Mouse (Mus musculus): Measurements from ENCODE around the gene H3f3a. TPM values are rescaled to one million over a fixed set of nuclear protein-coding genes. Genes with fewer than 3 reads are reported as not detected.

The H3f3a gene
- polyA plus RNA-seq, 1 experiment from 2014 or later: 3,827 TPM

Other genes starting within 250 kb of the H3f3a start
- 73.9 and 97.4 TPM in 2 replicates for gene Parp1, start 245.0 kb downstream of the H3f3a start, polyA plus RNA-seq (2014; fragmentation: Nextera tagmentation; extraction: Ambion mirVana)
- gene Lin9, start 172.8 kb downstream of the H3f3a start, polyA plus RNA-seq (2014; fragmentation: Nextera tagmentation; extraction: Ambion mirVana): 8.8 and 13.9 TPM in 2 replicates
- gene Mixl1, start 116.9 kb downstream of the H3f3a start, polyA plus RNA-seq (2014; fragmentation: Nextera tagmentation; extraction: Ambion mirVana): not detected in 2 replicates
- gene Acbd3, start 87.9 kb downstream of the H3f3a start, polyA plus RNA-seq (2014; fragmentation: Nextera tagmentation; extraction: Ambion mirVana): 25.2 and 27.2 TPM in 2 replicates
- gene Sde2, start 37.2 kb upstream of the H3f3a start, polyA plus RNA-seq (2014; fragmentation: Nextera tagmentation; extraction: Ambion mirVana): 26.1 and 28.7 TPM in 2 replicates
- gene Lefty2, start 79.2 kb upstream of the H3f3a start, polyA plus RNA-seq (2014; fragmentation: Nextera tagmentation; extraction: Ambion mirVana): 1.3 and 2.0 TPM in 2 replicates
- 67.2 and 69.9 TPM in 2 replicates for gene Pycr2, start 90.3 kb upstream of the H3f3a start, polyA plus RNA-seq (2014; fragmentation: Nextera tagmentation; extraction: Ambion mirVana)
- gene Lefty1, start 121.1 kb upstream of the H3f3a start, polyA plus RNA-seq (2014; fragmentation: Nextera tagmentation; extraction: Ambion mirVana): 0.28 TPM in 1 of 2 replicates, not detected in the other
- gene Tmem63a, start 128.4 kb upstream of the H3f3a start, polyA plus RNA-seq (2014; fragmentation: Nextera tagmentation; extraction: Ambion mirVana): 0.36 and 1.2 TPM in 2 replicates
- 2.7 and 3.2 TPM in 2 replicates for gene Ephx1, start 207.0 kb upstream of the H3f3a start, polyA plus RNA-seq (2014; fragmentation: Nextera tagmentation; extraction: Ambion mirVana)
- gene 9130409I23Rik, start 237.3 kb upstream of the H3f3a start, polyA plus RNA-seq (2014; fragmentation: Nextera tagmentation; extraction: Ambion mirVana): not detected in 2 replicates

Measured in midbrain, embryonic 14.5 days (tissue).